Mouse (Mus musculus): Measurements from ENCODE around the gene Wfdc13. TPM values are rescaled to one million over a fixed set of nuclear protein-coding genes. Genes with fewer than 3 reads are reported as not detected.

Gene Wfdc13
- total RNA-seq (2021) = not detected
- long read RNA-seq, experiment 1 = 0 reads
- long read RNA-seq, experiment 2 = 0 reads

DNA sequence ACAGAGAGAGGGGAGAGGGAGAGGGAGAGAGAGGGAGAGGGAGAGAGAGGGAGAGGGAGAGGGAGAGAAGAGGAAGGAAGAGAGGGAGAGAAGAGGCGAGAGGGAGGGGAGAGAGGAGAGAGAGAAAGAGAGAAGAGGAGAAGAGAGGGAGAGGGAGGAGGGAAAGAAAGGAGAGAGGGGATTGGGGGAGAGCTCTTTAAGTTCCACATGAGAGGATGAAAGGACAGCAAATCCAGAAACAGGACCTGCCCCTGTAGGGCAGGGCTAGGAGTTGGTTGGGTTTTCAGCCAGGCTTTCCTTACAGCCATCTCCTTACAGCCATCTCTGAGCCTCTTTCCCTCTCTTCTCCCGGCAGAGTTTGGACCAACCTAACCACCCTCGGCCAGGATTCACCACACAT, at the start of gene Wfdc13:
TSS of gene Wfdc13 (plus strand) at position 301 of the 400 bp plus-strand sequence.
- Histone ChIP-seq H3K27ac (no peak within 1 kb of the TSS), H3K4me3 (no peak within 1 kb of the TSS)
- DNase-seq (ENCODE audit: extremely low spot score in 1 of 2, low spot score in 2 of 2) = no peak
- no peak for TF ChIP-seq CTCF (IDR thresholded peaks at IDR 0.05)
- intact Hi-C loops (cut with DNase I) = no loop called here

DNA sequence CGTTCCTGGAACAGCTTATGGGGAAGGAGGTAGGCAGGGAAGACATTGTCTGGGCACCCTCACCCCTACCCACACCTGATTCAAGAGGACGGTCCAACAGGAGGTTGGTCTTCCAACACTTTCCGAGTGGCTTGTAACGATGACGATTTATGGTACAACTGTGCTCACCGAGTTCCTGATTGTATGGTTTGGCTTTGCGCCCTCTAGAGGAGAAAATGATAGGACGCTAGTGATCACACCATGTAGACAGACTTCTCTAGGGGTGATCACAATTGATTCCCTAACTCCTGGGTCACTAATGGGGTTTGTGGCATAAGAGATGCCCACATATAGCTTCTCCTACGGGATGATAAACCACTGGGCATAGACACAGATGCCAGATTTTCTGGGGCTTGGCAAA, 49.6 kb upstream of the Wfdc13 start:
- TF ChIP-seq CTCF (IDR thresholded peaks at IDR 0.05) = no peak; the same call in 1 of the 2 replicates
- intact Hi-C loops (cut with DNase I) = no loop called here
- DNase-seq (ENCODE audit: extremely low spot score in 1 of 2, low spot score in 2 of 2) = no peak
- H3K27ac ChIP-seq = no peak overlapping the region
- no peak overlapping the region for H3K4me3 ChIP-seq

DNA sequence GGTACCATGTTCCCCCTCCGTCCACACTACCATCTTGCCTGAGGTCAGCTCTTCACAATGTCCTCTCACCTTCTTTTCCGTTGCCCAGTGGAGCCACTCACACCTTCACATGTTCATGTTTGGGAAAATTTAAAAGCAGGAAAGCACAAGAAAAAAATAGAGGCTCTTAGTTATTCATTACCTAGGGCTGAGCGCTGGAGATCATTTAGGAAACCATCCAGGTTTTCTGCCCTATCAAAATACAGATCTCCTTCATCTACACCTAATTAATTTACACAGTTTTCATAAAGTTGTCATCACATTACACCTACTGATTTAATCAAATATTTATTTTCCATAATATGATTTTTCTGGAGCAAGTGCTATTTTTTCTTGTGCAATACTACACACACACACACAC, 46.2 kb upstream of the Wfdc13 start, which contains the start of gene Wfdc16:
TSS of gene Wfdc16 (minus strand) at position 101 of the 400 bp plus-strand sequence.
- Histone ChIP-seq H3K27ac (no peak within 1 kb of the TSS), H3K4me3 (no peak within 1 kb of the TSS)
- no peak for TF ChIP-seq CTCF (IDR thresholded peaks at IDR 0.05)
- intact Hi-C loops (cut with DNase I) = no loop called here
- DNase-seq (ENCODE audit: extremely low spot score in 1 of 2, low spot score in 2 of 2) = no peak

DNA sequence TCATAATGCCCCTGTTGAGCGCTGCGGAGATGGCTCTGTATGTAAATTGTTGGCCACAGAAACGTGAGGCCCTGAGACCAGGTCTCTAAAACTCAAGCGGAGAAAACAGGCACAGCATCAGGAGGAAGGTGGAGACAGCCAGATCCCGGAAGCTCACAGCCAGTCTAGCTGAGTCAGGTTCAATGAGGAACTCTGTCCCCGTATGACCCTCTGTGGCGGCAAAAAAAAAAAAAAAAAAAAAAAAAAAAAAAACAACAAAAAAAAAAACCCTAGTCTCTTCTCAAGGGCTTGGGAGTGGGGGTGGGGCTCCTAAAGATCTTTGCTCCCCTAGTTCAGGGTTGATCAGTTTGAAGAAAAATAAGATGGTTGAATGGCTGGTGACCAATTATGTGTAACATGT, 43.8 kb upstream of the Wfdc13 start:
- intact Hi-C loops (cut with DNase I) = no loop called here
- Histone ChIP-seq H3K4me3 (no peak overlapping the region), H3K27ac (no peak overlapping the region)
- no peak for TF ChIP-seq CTCF (IDR thresholded peaks at IDR 0.05)
- no peak for DNase-seq (ENCODE audit: extremely low spot score in 1 of 2, low spot score in 2 of 2)

DNA sequence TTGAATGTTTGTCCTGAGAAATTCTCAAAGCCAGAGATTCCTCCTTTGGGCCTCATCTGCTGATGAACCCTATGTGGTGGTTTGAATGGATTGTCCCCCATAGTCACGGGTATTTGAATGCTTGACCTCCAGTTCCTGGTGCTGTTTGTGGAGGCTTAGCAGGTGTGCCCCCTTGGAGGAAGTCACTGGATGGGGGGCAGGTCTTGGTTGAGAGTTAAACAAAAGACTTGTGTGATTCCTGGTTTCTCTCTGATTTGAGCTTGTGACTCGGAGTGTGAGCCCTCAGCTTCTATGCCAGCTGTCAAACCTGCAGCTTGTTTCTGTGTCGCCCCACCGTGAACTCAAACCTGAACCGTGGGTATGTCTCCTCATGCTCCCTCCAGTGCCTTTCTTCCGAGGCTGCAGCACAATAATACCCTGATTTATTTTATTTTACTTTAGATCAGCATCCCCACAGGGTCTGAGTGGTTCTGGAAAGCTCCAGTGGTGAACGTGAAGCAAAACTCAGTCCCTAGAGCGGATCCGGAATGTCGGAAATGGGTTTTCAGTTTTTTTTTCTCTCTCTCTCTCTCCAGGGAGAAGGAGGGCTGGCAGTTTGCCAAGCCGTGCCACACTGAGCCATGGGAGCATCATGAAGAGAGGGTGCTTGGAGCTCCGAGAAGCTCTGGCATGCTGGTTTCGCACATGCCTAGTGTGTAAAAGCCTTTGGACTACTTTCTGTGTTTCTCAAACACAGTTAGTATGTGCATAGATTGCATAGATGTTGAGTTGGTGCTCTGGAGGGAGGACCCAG, 42.8 kb upstream of the Wfdc13 start:
- no peak overlapping the region for H3K4me3 ChIP-seq
- no peak for DNase-seq (ENCODE audit: extremely low spot score in 1 of 2, low spot score in 2 of 2)
- intact Hi-C loops (cut with DNase I) = no loop called here
- no peak overlapping the region for H3K27ac ChIP-seq
- no peak for TF ChIP-seq CTCF (IDR thresholded peaks at IDR 0.05)

DNA sequence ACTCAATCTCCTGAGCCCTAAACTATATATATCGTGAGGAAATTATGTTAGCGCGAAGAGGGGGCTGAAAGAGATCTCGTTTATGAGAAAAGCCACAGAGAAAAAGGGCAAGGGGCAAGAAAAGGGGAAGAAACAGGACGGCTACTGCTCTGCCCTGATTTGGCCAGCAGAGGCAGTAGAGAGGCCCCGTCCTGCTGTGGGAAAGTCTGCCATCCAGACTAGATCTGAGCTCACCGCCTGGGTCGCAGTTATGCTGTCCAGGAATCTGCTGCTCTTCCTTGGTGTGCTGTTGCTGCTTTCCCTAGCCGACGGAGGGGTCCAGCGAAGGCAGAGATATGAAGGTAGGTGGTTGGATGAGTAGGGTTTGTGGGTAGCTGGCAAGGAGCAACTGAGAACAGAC, 29.0 kb upstream of the Wfdc13 start, which contains the start of gene Wfdc10:
TSS of gene Wfdc10 (plus strand) at position 189 of the 400 bp plus-strand sequence.
- Histone ChIP-seq H3K27ac (no peak within 1 kb of the TSS), H3K4me3 (no peak within 1 kb of the TSS)
- intact Hi-C loops (cut with DNase I) = no loop called here
- peak; percentile 75 for TF ChIP-seq CTCF (IDR thresholded peaks at IDR 0.05)
- DNase-seq (ENCODE audit: extremely low spot score in 1 of 2, low spot score in 2 of 2) = peak in 1 of 2 experiments; percentile 15

DNA sequence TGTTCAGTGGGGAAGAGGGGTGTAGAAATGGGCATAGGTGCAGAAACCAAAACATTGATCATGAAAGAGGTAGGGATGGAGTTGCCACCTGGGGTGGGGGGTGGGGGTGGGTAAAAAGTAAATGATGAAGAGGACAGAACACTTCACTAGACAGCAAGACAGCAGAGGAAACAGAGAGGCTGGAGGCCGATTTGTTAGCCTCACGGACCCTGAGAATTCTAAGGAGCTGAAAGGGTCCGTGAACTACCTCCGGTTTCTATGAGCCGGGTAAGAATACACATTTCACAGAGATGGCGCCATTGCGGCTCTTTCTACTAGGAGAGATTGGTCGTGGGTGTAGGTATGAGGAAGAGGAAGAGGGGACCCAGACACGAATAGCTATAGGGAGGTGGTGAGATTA, 28.4 kb upstream of the Wfdc13 start, which contains the start of gene Wfdc9:
TSS of gene Wfdc9 (minus strand) at position 101 of the 400 bp plus-strand sequence.
- intact Hi-C loops (cut with DNase I) = no loop called here
- DNase-seq (ENCODE audit: extremely low spot score in 1 of 2, low spot score in 2 of 2) = no peak
- TF ChIP-seq CTCF (IDR thresholded peaks at IDR 0.05) = no peak

DNA sequence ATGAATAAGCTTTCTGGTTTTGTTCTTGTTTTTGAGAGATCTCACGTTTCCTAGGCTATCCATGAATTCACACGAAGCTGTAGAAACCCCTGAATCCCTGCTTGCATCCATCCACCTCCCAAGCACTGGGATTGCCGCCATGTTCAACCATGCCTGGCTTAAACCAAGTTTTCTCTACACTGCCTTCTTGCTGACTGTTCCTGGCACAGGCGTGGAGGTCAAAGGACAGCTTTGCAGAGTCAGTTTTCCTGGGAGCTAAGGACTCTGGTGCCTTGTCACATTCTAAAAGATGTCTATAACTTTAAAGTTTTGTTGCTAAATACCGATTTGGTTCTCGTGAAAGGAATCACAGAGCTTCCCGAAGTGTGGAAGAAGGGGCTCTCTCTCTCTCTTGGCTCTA, 20.1 kb upstream of the Wfdc13 start:
- no peak for TF ChIP-seq CTCF (IDR thresholded peaks at IDR 0.05)
- no peak overlapping the region for H3K4me3 ChIP-seq
- no peak for DNase-seq (ENCODE audit: extremely low spot score in 1 of 2, low spot score in 2 of 2)
- intact Hi-C loops (cut with DNase I) = no loop called here
- no peak overlapping the region for H3K27ac ChIP-seq

More for the DNA sequence above, 28.4 kb upstream of the Wfdc13 start, which contains the start of gene Wfdc9:
- no peak within 1 kb of the TSS for H3K4me3 ChIP-seq
- H3K27ac ChIP-seq = no peak within 1 kb of the TSS

DNA sequence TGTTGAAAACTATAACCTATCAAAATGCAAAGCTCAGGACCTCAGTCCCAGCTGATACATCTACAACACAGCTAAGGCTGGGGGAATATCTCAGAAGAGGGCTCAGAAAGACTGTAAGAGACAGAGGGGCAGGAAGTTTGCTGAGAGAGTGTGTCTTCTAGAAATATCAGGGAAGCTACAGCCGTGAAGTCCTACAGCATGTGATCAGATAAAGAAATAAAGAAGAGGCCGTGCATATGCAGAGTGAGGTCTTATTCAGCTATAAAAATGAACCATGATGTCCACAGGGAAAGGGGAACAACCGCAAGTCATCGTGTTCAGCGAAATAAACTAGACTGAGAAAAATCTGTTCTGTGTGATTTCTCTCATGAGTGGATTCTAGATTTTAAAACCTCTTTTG, 14.6 kb upstream of the Wfdc13 start:
- DNase-seq (ENCODE audit: extremely low spot score in 1 of 2, low spot score in 2 of 2) = no peak
- no peak for TF ChIP-seq CTCF (IDR thresholded peaks at IDR 0.05)
- intact Hi-C loops (cut with DNase I) = no loop called here
- H3K27ac ChIP-seq = no peak overlapping the region
- no peak overlapping the region for H3K4me3 ChIP-seq

DNA sequence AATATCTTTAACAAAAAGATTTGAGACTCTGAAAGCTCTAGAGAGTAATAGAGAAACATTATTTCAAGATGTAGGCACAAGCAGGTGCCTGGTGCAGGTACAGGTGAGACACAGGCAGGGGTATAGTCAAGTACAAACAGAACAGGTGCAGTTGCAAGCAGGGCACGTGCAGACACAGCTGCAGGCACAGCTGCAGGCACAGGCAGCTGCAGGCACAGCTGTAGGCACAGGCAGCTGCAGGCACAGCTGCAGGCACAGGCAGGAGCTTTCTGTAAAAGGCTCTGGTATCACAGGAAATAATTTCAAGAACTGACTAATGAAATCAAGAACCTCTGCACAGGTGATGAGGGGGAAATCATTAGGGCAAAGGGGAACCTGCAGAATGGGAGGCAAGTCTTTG, 14.0 kb upstream of the Wfdc13 start:
- TF ChIP-seq CTCF (IDR thresholded peaks at IDR 0.05) = no peak
- Histone ChIP-seq H3K4me3 (no peak overlapping the region), H3K27ac (no peak overlapping the region)
- no peak for DNase-seq (ENCODE audit: extremely low spot score in 1 of 2, low spot score in 2 of 2)
- intact Hi-C loops (cut with DNase I) = no loop called here

DNA sequence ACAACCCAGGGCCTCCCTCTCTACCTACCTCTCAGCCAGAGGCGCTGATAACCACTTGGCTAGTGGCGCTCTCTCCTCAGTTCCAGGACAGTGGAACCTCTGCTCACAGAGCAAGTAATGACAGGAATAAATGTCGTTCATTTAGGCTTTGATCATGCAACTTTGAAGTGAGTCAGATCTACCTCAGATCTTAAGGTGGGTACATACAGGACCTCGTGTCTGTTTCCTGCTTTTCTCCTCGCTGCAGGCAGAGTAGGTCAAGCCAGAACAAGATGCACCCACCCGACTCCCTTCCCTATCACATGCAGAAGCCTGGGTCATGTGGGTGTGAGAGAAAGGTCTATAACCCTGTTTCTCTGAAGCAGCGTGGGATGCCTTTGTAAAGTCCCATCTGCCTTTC, 10.9 kb upstream of the Wfdc13 start, which contains the start of gene Wfdc11:
TSS of gene Wfdc11 (minus strand) at position 101 of the 400 bp plus-strand sequence.
- intact Hi-C loops (cut with DNase I) = no loop called here

DNA sequence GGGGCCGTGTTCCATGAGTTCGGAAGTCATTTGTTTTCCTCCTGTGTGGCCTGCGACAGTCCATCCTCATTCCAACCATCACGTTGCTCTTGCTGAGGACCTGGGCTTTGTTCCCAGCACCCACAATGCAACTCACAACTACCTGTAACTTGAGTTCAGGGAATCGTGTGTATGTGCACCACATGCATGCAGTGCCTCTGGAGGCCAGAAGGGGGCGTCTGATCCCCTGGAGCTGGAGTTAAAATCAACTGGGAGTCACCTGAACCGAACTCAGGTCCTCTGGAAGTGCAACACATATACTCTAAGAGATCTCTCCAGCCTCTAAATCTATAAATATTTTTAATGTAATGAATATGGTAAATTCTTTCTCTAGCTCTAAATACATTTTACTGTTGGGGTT, 8.8 kb upstream of the Wfdc13 start:
- intact Hi-C loops (cut with DNase I) = loop anchor here (5.0 kb wide), 1 partner anchor 111 kb away; the partner anchor contains the start of gene Snx21
- no peak; the same call in 1 of the 2 replicates for TF ChIP-seq CTCF (IDR thresholded peaks at IDR 0.05)
- H3K4me3 ChIP-seq = no peak overlapping the region
- H3K27ac ChIP-seq = no peak overlapping the region
- no peak for DNase-seq (ENCODE audit: extremely low spot score in 1 of 2, low spot score in 2 of 2)

More for the DNA sequence above, 10.9 kb upstream of the Wfdc13 start, which contains the start of gene Wfdc11:
- no peak for TF ChIP-seq CTCF (IDR thresholded peaks at IDR 0.05)
- DNase-seq (ENCODE audit: extremely low spot score in 1 of 2, low spot score in 2 of 2) = no peak
- Histone ChIP-seq H3K4me3 (no peak within 1 kb of the TSS), H3K27ac (no peak within 1 kb of the TSS)
